ENCODE assay signal across 8 mouse cellular contexts in genomic region chr6:144621089-144621769, GRCm38 (mm10).
A peak's percentile ranks its signal among the peaks of the same experiment; 100 is the strongest.
DNase-seq lines count a peak whose midpoint lies in the region.
"Had no signal": no experiment of that assay in that cellular context is flagged by ENCODE, and none has a peak within 500 bp of the region (broad histone marks: within the 10 kb centered on the region; RNA-seq: fewer than 3 reads in every experiment).

No protein-coding gene starts in this region.

- peak; percentile 40 for DNase-seq in embryo, embryonic 11 days
- DNase-seq in hindlimb bud, embryonic 11.5 days (ENCODE audit: extremely low spot score, low read depth, low spot score) = peak; percentile 30
- DNase-seq in kidney, postnatal 25 days = peak; percentile 82 to 85
- peak; percentile 76 to 79 for DNase-seq in lung, postnatal 4 days
- no peak for DNase-seq in layer of hippocampus, postnatal 36 days
- DNase-seq in MN1 (ENCODE audit: low spot score) = no peak
- no peak for DNase-seq in right cerebral cortex, postnatal 14 days
- DNase-seq: liver had no signal

Comparison
In these comparisons a context has a peak if more than half of its experiments do, and no peak if none do; other contexts are left out.
1. DNase-seq: peak in embryo, embryonic 11 days (single experiment), hindlimb bud, embryonic 11.5 days (single experiment), kidney, postnatal 25 days (2 of 2) and lung, postnatal 4 days (2 of 2); none in layer of hippocampus, postnatal 36 days (0 of 2), MN1 (single experiment) and right cerebral cortex, postnatal 14 days (single experiment).